Mouse (Mus musculus): ENCODE results near the gene Rsc1a1. TPM values are rescaled to one million over a fixed set of nuclear protein-coding genes. Genes with fewer than 3 reads are reported as not detected.

The Rsc1a1 gene
- polyA plus RNA-seq, 1 experiment, result 9.2 TPM

- peaks cover 52% of the 10 kb centered on the region for H3K36me3 ChIP-seq (ENCODE audit: control insufficient read depth, insufficient read depth, low read length)
- H3K4me1 ChIP-seq (ENCODE audit: control insufficient read depth, insufficient read depth, insufficient read length), result no peaks in the 10 kb centered on the region
- 93% methylated on average over 4 of the region's 4 CpGs for WGBS
- TF ChIP-seq CTCF (IDR thresholded peaks at IDR 0.05; ENCODE audit: extremely low read depth, insufficient read depth, insufficient read length, insufficient replicate concordance) (no peak), POLR2A (IDR thresholded peaks at IDR 0.05; ENCODE audit: low read depth, low read length) (no peak)
- H3K4me3 ChIP-seq (ENCODE audit: extremely low read depth, insufficient read depth, insufficient read length), result no peak overlapping the region
- no peak for DNase-seq (ENCODE audit: low read depth in 1 of 2, low spot score in 2 of 2)
- no peaks in the 10 kb centered on the region for H3K27me3 ChIP-seq (ENCODE audit: control insufficient read depth, insufficient read depth, low read length)
- H3K27ac ChIP-seq (ENCODE audit: insufficient read depth, low read length), result no peak overlapping the region
Measured at GRCm38 (mm10) chr4:141705331-141705730, 19.9 kb upstream of the Rsc1a1 start.

GRCm38 (mm10) chr4:141704625-141705024, 19.2 kb upstream of the Rsc1a1 start:
- Histone ChIP-seq H3K27me3 (ENCODE audit: control insufficient read depth, insufficient read depth, low read length) (no peaks in the 10 kb centered on the region), H3K4me1 (ENCODE audit: control insufficient read depth, insufficient read depth, insufficient read length) (no peaks in the 10 kb centered on the region), H3K36me3 (ENCODE audit: control insufficient read depth, insufficient read depth, low read length) (peaks cover 53% of the 10 kb centered on the region), H3K4me3 (ENCODE audit: extremely low read depth, insufficient read depth, insufficient read length) (no peak overlapping the region), H3K27ac (ENCODE audit: insufficient read depth, low read length) (no peak overlapping the region)
- WGBS, result 91% methylated on average over 2 of the region's 2 CpGs
- DNase-seq (ENCODE audit: low read depth in 1 of 2, low spot score in 2 of 2), result no peak
- TF ChIP-seq CTCF (IDR thresholded peaks at IDR 0.05; ENCODE audit: extremely low read depth, insufficient read depth, insufficient read length, insufficient replicate concordance), result no peak
- no peak for TF ChIP-seq POLR2A (IDR thresholded peaks at IDR 0.05; ENCODE audit: low read depth, low read length)

- H3K36me3 ChIP-seq (ENCODE audit: control insufficient read depth, insufficient read depth, low read length), result peaks cover 56% of the 10 kb centered on the region
- no peaks in the 10 kb centered on the region for H3K4me1 ChIP-seq (ENCODE audit: control insufficient read depth, insufficient read depth, insufficient read length)
- WGBS, result 95% methylated on average over 8 of the region's 8 CpGs
- DNase-seq (ENCODE audit: low read depth in 1 of 2, low spot score in 2 of 2), result no peak
- H3K27ac ChIP-seq (ENCODE audit: insufficient read depth, low read length), result no peak overlapping the region
- H3K27me3 ChIP-seq (ENCODE audit: control insufficient read depth, insufficient read depth, low read length), result no peaks in the 10 kb centered on the region
- no peak overlapping the region for H3K4me3 ChIP-seq (ENCODE audit: extremely low read depth, insufficient read depth, insufficient read length)
- TF ChIP-seq CTCF (IDR thresholded peaks at IDR 0.05; ENCODE audit: extremely low read depth, insufficient read depth, insufficient read length, insufficient replicate concordance) (no peak), POLR2A (IDR thresholded peaks at IDR 0.05; ENCODE audit: low read depth, low read length) (no peak)
Measured at GRCm38 (mm10) chr4:141694719-141695118, 9.3 kb upstream of the Rsc1a1 start.

- WGBS, result 84% methylated on average over 8 of the region's 8 CpGs
- no peaks in the 10 kb centered on the region for H3K27me3 ChIP-seq (ENCODE audit: control insufficient read depth, insufficient read depth, low read length)
- H3K36me3 ChIP-seq (ENCODE audit: control insufficient read depth, insufficient read depth, low read length), result peaks cover 54% of the 10 kb centered on the region
- no peak for DNase-seq (ENCODE audit: low read depth in 1 of 2, low spot score in 2 of 2)
- TF ChIP-seq POLR2A (IDR thresholded peaks at IDR 0.05; ENCODE audit: low read depth, low read length) (no peak), CTCF (IDR thresholded peaks at IDR 0.05; ENCODE audit: extremely low read depth, insufficient read depth, insufficient read length, insufficient replicate concordance) (no peak)
- H3K4me3 ChIP-seq (ENCODE audit: extremely low read depth, insufficient read depth, insufficient read length), result no peak overlapping the region
- H3K4me1 ChIP-seq (ENCODE audit: control insufficient read depth, insufficient read depth, insufficient read length), result no peaks in the 10 kb centered on the region
- H3K27ac ChIP-seq (ENCODE audit: insufficient read depth, low read length), result no peak overlapping the region
Measured at GRCm38 (mm10) chr4:141688505-141688904, 3.1 kb upstream of the Rsc1a1 start.

- Histone ChIP-seq H3K36me3 (ENCODE audit: control insufficient read depth, insufficient read depth, low read length) (peaks cover 42% of the 10 kb centered on the region), H3K27me3 (ENCODE audit: control insufficient read depth, insufficient read depth, low read length) (no peaks in the 10 kb centered on the region), H3K4me1 (ENCODE audit: control insufficient read depth, insufficient read depth, insufficient read length) (no peaks in the 10 kb centered on the region), H3K4me3 (ENCODE audit: extremely low read depth, insufficient read depth, insufficient read length) (no peak overlapping the region), H3K27ac (ENCODE audit: insufficient read depth, low read length) (no peak overlapping the region)
- DNase-seq (ENCODE audit: low read depth in 1 of 2, low spot score in 2 of 2), result no peak
- 90% methylated on average over 8 of the region's 8 CpGs for WGBS
- TF ChIP-seq POLR2A (IDR thresholded peaks at IDR 0.05; ENCODE audit: low read depth, low read length) (no peak), CTCF (IDR thresholded peaks at IDR 0.05; ENCODE audit: extremely low read depth, insufficient read depth, insufficient read length, insufficient replicate concordance) (no peak)
Measured at GRCm38 (mm10) chr4:141686525-141686924, 1.1 kb upstream of the Rsc1a1 start.

GRCm38 (mm10) chr4:141686093-141686492, 694 bp upstream of the Rsc1a1 start:
- Histone ChIP-seq H3K36me3 (ENCODE audit: control insufficient read depth, insufficient read depth, low read length) (peaks cover 39% of the 10 kb centered on the region), H3K4me1 (ENCODE audit: control insufficient read depth, insufficient read depth, insufficient read length) (no peaks in the 10 kb centered on the region), H3K27ac (ENCODE audit: insufficient read depth, low read length) (no peak overlapping the region), H3K27me3 (ENCODE audit: control insufficient read depth, insufficient read depth, low read length) (no peaks in the 10 kb centered on the region), H3K4me3 (ENCODE audit: extremely low read depth, insufficient read depth, insufficient read length) (no peak overlapping the region)
- no peak for TF ChIP-seq POLR2A (IDR thresholded peaks at IDR 0.05; ENCODE audit: low read depth, low read length)
- no peak for TF ChIP-seq CTCF (IDR thresholded peaks at IDR 0.05; ENCODE audit: extremely low read depth, insufficient read depth, insufficient read length, insufficient replicate concordance)
- DNase-seq (ENCODE audit: low read depth in 1 of 2, low spot score in 2 of 2), result no peak
- 96% methylated on average over 3 of the region's 3 CpGs for WGBS

GRCm38 (mm10) chr4:141682706-141683230, 2.6 kb downstream of the Rsc1a1 start:
- Histone ChIP-seq H3K4me1 (ENCODE audit: control insufficient read depth, insufficient read depth, insufficient read length) (no peaks in the 10 kb centered on the region), H3K36me3 (ENCODE audit: control insufficient read depth, insufficient read depth, low read length) (peaks cover 24% of the 10 kb centered on the region), H3K27ac (ENCODE audit: insufficient read depth, low read length) (no peak overlapping the region), H3K4me3 (ENCODE audit: extremely low read depth, insufficient read depth, insufficient read length) (no peak overlapping the region), H3K27me3 (ENCODE audit: control insufficient read depth, insufficient read depth, low read length) (no peaks in the 10 kb centered on the region)
- 93% methylated on average over 12 of the region's 12 CpGs for WGBS
- no peak for TF ChIP-seq POLR2A (IDR thresholded peaks at IDR 0.05; ENCODE audit: low read depth, low read length)
- TF ChIP-seq CTCF (IDR thresholded peaks at IDR 0.05; ENCODE audit: extremely low read depth, insufficient read depth, insufficient read length, insufficient replicate concordance), result no peak
- DNase-seq (ENCODE audit: low read depth in 1 of 2, low spot score in 2 of 2), result no peak

All from spleen, adult 2 months (tissue).